Mouse (Mus musculus) erythroblast, embryonic 14.5 days (primary cell): ENCODE results near the gene Zbtb7b.

Source experiments
- GATA1 ChIP-seq: IDR thresholded peaks from 2 replicates; pipeline ENCODE4 v1.6.1; 2012; ENCODE audit warnings: low read length, inconsistent platforms, mixed read lengths
- TAL1 ChIP-seq: IDR thresholded peaks from 3 replicates; pipeline ENCODE4 v1.6.1; 2012; ENCODE audit warnings: low read length, inconsistent platforms, mixed read lengths

GRCm38 (mm10) chr3:89360237-89360636, 34.3 kb downstream of the Zbtb7b start:
- TF ChIP-seq TAL1: no peak
- TF ChIP-seq GATA1: no peak
